Mouse (Mus musculus): ENCODE results near the gene Nisch. TPM values are rescaled to one million over a fixed set of nuclear protein-coding genes. Genes with fewer than 3 reads are reported as not detected.

The Nisch gene
- polyA plus RNA-seq, 1 experiment, result 257 TPM

GRCm38 (mm10) chr14:31125106-31126075, 91.4 kb downstream of the Nisch start:
- Histone ChIP-seq H3K4me3 (ENCODE audit: extremely low read depth, insufficient read depth, insufficient read length) (no peak overlapping the region), H3K27me3 (ENCODE audit: control insufficient read depth, insufficient read depth, low read length) (no peaks in the 10 kb centered on the region), H3K4me1 (ENCODE audit: control insufficient read depth, insufficient read depth, insufficient read length) (peaks cover 5% of the 10 kb centered on the region), H3K27ac (ENCODE audit: insufficient read depth, low read length) (no peak overlapping the region), H3K36me3 (ENCODE audit: control insufficient read depth, insufficient read depth, low read length) (peaks cover 3% of the 10 kb centered on the region)
- 84% methylated on average over 9 of the region's 9 CpGs for WGBS
- TF ChIP-seq POLR2A (IDR thresholded peaks at IDR 0.05; ENCODE audit: low read depth, low read length) (no peak), CTCF (IDR thresholded peaks at IDR 0.05; ENCODE audit: extremely low read depth, insufficient read depth, insufficient read length, insufficient replicate concordance) (no peak)
- DNase-seq (ENCODE audit: low read depth in 1 of 2, low spot score in 2 of 2), result no peak

Other genes starting within 250 kb of the Nisch start
- 5.4 and 7.4 TPM in 2 replicates for gene Glt8d1, start 215.5 kb downstream of the Nisch start, polyA plus RNA-seq (2012; rRNA removed)
- 49.4 and 50.8 TPM in 2 replicates for gene Spcs1, start 215.3 kb downstream of the Nisch start, polyA plus RNA-seq (2012; rRNA removed)
- 9.2 and 14.4 TPM in 2 replicates for gene Pbrm1, start 197.8 kb downstream of the Nisch start, polyA plus RNA-seq (2012; rRNA removed)
- 13.0 and 16.3 TPM in 2 replicates for gene Gnl3, start 197.8 kb downstream of the Nisch start, polyA plus RNA-seq (2012; rRNA removed)
- gene Smim4, start 88.0 kb downstream of the Nisch start, polyA plus RNA-seq (2012; rRNA removed), result 33.3 and 44.2 TPM in 2 replicates
- 30.3 and 46.4 TPM in 2 replicates for gene Nt5dc2, start 85.9 kb downstream of the Nisch start, polyA plus RNA-seq (2012; rRNA removed)
- gene Stab1, start 48.3 kb downstream of the Nisch start, polyA plus RNA-seq (2012; rRNA removed), result 42.1 and 44.3 TPM in 2 replicates
- gene Tnnc1, start 8.6 kb downstream of the Nisch start, polyA plus RNA-seq (2012; rRNA removed), result 0.18 and 0.62 TPM in 2 replicates
- gene Sema3g, start 914 bp upstream of the Nisch start, polyA plus RNA-seq (2012; rRNA removed), result 4.0 and 4.3 TPM in 2 replicates
- gene Phf7, start 34.4 kb upstream of the Nisch start, polyA plus RNA-seq (2012; rRNA removed), result 4.9 and 6.3 TPM in 2 replicates
- 31.8 and 40.6 TPM in 2 replicates for gene Bap1, start 34.5 kb upstream of the Nisch start, polyA plus RNA-seq (2012; rRNA removed)
- gene Dnah1, start 107.0 kb upstream of the Nisch start, polyA plus RNA-seq (2012; rRNA removed), result 0.29 and 0.30 TPM in 2 replicates
- 7.8 and 9.0 TPM in 2 replicates for gene Capn7, start 119.7 kb upstream of the Nisch start, polyA plus RNA-seq (2012; rRNA removed)
- 36.0 and 43.0 TPM in 2 replicates for gene Sh3bp5, start 219.1 kb upstream of the Nisch start, polyA plus RNA-seq (2012; rRNA removed)